Mouse (Mus musculus) retina, embryonic 14.5 days (tissue): ENCODE data around the gene Olfr259.

ENCODE experiments used
- DNase-seq: peaks from one replicate; pipeline ENCODE4 v3.0.0-alpha.2; 2015; ENCODE audit warnings: low spot score

Gene Olfr259

GRCm38 (mm10) chr2:87114467-87114866, at the start of gene Olfr259:
TSS of gene Olfr259 (minus strand) at chr2:87114567.
- no peak for DNase-seq

- DNase-seq = no peak
Observed at GRCm38 (mm10) chr2:87152524-87152923, 38.2 kb upstream of the Olfr259 start, which contains the start of gene Olfr1111. TSS of gene Olfr1111 (minus strand) at chr2:87152624.

DNA sequence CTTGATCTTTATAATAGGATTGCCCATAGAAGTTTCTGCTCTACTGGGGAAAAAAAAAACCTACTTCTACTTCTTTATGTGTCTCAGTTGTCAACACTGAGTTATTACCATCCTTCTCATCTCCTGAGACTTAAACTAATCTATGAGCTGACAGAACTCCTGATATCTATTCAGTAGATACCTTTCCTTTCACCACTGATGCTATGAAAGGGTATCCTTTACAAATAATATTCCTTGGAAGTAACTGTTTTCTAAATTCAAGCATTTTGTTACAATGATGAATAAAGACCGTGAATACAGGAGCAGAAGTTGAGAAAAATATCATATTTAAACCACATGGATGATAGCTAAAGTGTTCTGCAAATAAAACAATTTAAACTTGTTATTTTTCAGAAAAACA, 25.8 kb upstream of the Olfr259 start, which contains the start of gene Olfr1110:
Gene Olfr1110, minus strand, starts transcription at position 101 of the 400 bp plus-strand sequence.
- DNase-seq = no peak

- DNase-seq = no peak
Observed at GRCm38 (mm10) chr2:87095908-87096307, 18.5 kb downstream of the Olfr259 start, which contains the start of gene Olfr1109. TSS of gene Olfr1109 (minus strand) at chr2:87096008.

- no peak for DNase-seq
Observed at GRCm38 (mm10) chr2:87075717-87076116, 38.6 kb downstream of the Olfr259 start, which contains the start of gene Olfr1107. TSS of gene Olfr1107 (minus strand) at chr2:87075817.
